Mouse (Mus musculus): ENCODE data around the gene Oaz3.

GRCm38 (mm10) chr3:94472447-94473114 is 28.9 kb upstream of the Oaz3 start:
- TF ChIP-seq CTCF (IDR thresholded peaks at IDR 0.05; ENCODE audit: low read depth) (no peak), EP300 (optimal IDR thresholded peaks at IDR 0.05) (no peak)

Measured in stomach, postnatal 0 days (tissue).